Mouse (Mus musculus): Measurements from ENCODE around the gene Ripor1.

DNA sequence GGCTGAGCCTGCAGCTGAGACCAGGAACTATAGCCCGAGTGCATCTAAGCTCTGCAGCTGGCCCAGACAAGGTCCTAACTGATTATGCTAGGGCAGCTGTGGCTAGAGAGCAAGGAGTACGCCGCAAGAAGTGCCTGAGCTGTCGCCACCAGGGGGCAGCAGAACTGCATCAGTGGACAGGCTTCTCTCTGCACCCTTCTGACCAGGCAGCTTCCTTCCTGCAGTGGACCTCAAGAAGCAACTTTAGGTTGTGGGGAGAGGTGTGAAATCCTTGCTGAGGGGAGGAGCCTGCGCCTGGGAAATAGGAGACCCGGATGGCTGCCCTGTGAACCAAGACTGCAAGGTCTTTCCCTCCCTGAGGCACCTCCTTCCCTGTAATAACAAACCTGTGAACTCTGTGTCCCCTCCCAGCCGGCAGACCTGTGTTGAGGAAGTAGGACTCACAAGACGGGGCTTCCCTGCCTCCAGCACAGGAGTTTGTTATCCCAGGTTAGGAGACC is 17.4 kb downstream of the Ripor1 start:
- TF ChIP-seq POLR2A (IDR thresholded peaks at IDR 0.05; ENCODE audit: low read depth, low read length) (no peak), CTCF (IDR thresholded peaks at IDR 0.05; ENCODE audit: borderline replicate concordance, insufficient read depth, low read length) (peak; percentile 99)

Measured in embryonic fibroblast, embryonic 13.5 days (primary cell).